Mouse (Mus musculus): ENCODE measurements at regions not wholly inside any gene's neighbourhood (a gene's known extent, or its start where the extent isn't known, plus 50 kb on each side); places are given as distances from the start of the nearest gene placed in this dataset.

GRCm38 (mm10) chr1:79921333-79921732 is 60.4 kb upstream of the Serpine2 start:
- no peak overlapping the region for H3K27ac ChIP-seq (ENCODE audit: control insufficient read depth, low read depth, low read length)
- H3K79me2 ChIP-seq (ENCODE audit: control insufficient read depth, insufficient read depth, low read length, poor library complexity), result no peaks in the 10 kb centered on the region
- H3K36me3 ChIP-seq (ENCODE audit: control insufficient read depth in 1 of 2, insufficient read depth in 2 of 2, low read length in 2 of 2), result no peaks in the 10 kb centered on the region
- TF ChIP-seq MEF2A (IDR thresholded peaks at IDR 0.05; ENCODE audit: extremely low read depth, insufficient replicate concordance, low read depth, low read length, poor library complexity, severe bottlenecking) (no peak), TCF12 (IDR thresholded peaks at IDR 0.05; ENCODE audit: low read depth, low read length) (no peak), GABPA (IDR thresholded peaks at IDR 0.05; ENCODE audit: low read depth, low read length) (no peak), USF1 (IDR thresholded peaks at IDR 0.05; ENCODE audit: low read depth, low read length) (no peak), CHD1 (IDR thresholded peaks at IDR 0.05; ENCODE audit: low read depth, low read length) (no peak)
- H3K27me3 ChIP-seq (ENCODE audit: control insufficient read depth in 1 of 2, insufficient read depth in 2 of 2, low read length in 2 of 2), result no peaks in the 10 kb centered on the region
- H3K4me1 ChIP-seq (ENCODE audit: control insufficient read depth in 1 of 2, insufficient read depth in 2 of 2, low read length in 2 of 2), result no peaks in the 10 kb centered on the region
- no peak overlapping the region for H3K4me3 ChIP-seq (ENCODE audit: control insufficient read depth in 1 of 2, insufficient read depth in 1 of 2, low read depth in 2 of 2, low read length in 2 of 2)
- H3K9ac ChIP-seq (ENCODE audit: control insufficient read depth, low read depth, low read length, poor library complexity, severe bottlenecking), result no peak overlapping the region
- no peaks in the 10 kb centered on the region for H3K9me3 ChIP-seq (replicated peaks; ENCODE audit: insufficient read depth, low read length)
- DNase-seq (ENCODE audit: low read depth, low spot score), result no peak

- H3K36me3 ChIP-seq (ENCODE audit: control insufficient read depth in 1 of 2, insufficient read depth in 2 of 2, low read length in 2 of 2), result no peaks in the 10 kb centered on the region
- H3K79me2 ChIP-seq (ENCODE audit: control insufficient read depth, insufficient read depth, low read length, poor library complexity), result no peaks in the 10 kb centered on the region
Observed at GRCm38 (mm10) chr1:79917426-79918150, 56.6 kb upstream of the Serpine2 start.

More at GRCm38 (mm10) chr1:79917426-79918150, 56.6 kb upstream of the Serpine2 start:
- Histone ChIP-seq H3K4me1 (ENCODE audit: control insufficient read depth in 1 of 2, insufficient read depth in 2 of 2, low read length in 2 of 2) (no peaks in the 10 kb centered on the region), H3K9ac (ENCODE audit: control insufficient read depth, low read depth, low read length, poor library complexity, severe bottlenecking) (no peak overlapping the region), H3K4me3 (ENCODE audit: control insufficient read depth in 1 of 2, insufficient read depth in 1 of 2, low read depth in 2 of 2, low read length in 2 of 2) (no peak overlapping the region), H3K27ac (ENCODE audit: control insufficient read depth, low read depth, low read length) (no peak overlapping the region), H3K27me3 (ENCODE audit: control insufficient read depth in 1 of 2, insufficient read depth in 2 of 2, low read length in 2 of 2) (no peaks in the 10 kb centered on the region), H3K9me3 (replicated peaks; ENCODE audit: insufficient read depth, low read length) (no peaks in the 10 kb centered on the region)
- TF ChIP-seq ZKSCAN1 (IDR thresholded peaks at IDR 0.05; ENCODE audit: low read depth, low read length), result no peak
- no peak for TF ChIP-seq TCF12 (IDR thresholded peaks at IDR 0.05; ENCODE audit: low read depth, low read length)
- TF ChIP-seq MAFK (IDR thresholded peaks at IDR 0.05; ENCODE audit: borderline replicate concordance, low read depth, low read length), result no peak
- TF ChIP-seq MYB (IDR thresholded peaks at IDR 0.05; ENCODE audit: low read depth, low read length), result no peak
- no peak for TF ChIP-seq ZMIZ1 (IDR thresholded peaks at IDR 0.05; ENCODE audit: low read depth, low read length)
- TF ChIP-seq BHLHE40 (IDR thresholded peaks at IDR 0.05; ENCODE audit: borderline replicate concordance, low read depth, low read length), result no peak
- TF ChIP-seq TAL1 (IDR thresholded peaks at IDR 0.05; ENCODE audit: low read length), result no peak
- TF ChIP-seq TBP (IDR thresholded peaks at IDR 0.05; ENCODE audit: low read depth, low read length), result no peak
- TF ChIP-seq SMC3 (IDR thresholded peaks at IDR 0.05; ENCODE audit: low read depth, low read length), result no peak
- TF ChIP-seq POLR2AphosphoS5 (IDR thresholded peaks at IDR 0.05; ENCODE audit: borderline replicate concordance, low read depth, low read length), result no peak
- no peak for TF ChIP-seq MEF2A (IDR thresholded peaks at IDR 0.05; ENCODE audit: extremely low read depth, insufficient replicate concordance, low read depth, low read length, poor library complexity, severe bottlenecking)
- no peak for TF ChIP-seq CHD1 (IDR thresholded peaks at IDR 0.05; ENCODE audit: low read depth, low read length)
- TF ChIP-seq USF2 (IDR thresholded peaks at IDR 0.05; ENCODE audit: borderline replicate concordance in 1 of 2, insufficient read depth in 1 of 2, low read depth in 1 of 2, low read length in 2 of 2), result no peak
- TF ChIP-seq E2F4 (IDR thresholded peaks at IDR 0.05; ENCODE audit: borderline replicate concordance, low read depth, low read length), result no peak
- no peak for TF ChIP-seq MXI1 (IDR thresholded peaks at IDR 0.05; ENCODE audit: low read depth, low read length)
- TF ChIP-seq SIN3A (IDR thresholded peaks at IDR 0.05; ENCODE audit: low read length), result no peak
- DNase-seq (ENCODE audit: low read depth, low spot score), result no peak

All from MEL (cell line).